In the genomic region with DNA sequence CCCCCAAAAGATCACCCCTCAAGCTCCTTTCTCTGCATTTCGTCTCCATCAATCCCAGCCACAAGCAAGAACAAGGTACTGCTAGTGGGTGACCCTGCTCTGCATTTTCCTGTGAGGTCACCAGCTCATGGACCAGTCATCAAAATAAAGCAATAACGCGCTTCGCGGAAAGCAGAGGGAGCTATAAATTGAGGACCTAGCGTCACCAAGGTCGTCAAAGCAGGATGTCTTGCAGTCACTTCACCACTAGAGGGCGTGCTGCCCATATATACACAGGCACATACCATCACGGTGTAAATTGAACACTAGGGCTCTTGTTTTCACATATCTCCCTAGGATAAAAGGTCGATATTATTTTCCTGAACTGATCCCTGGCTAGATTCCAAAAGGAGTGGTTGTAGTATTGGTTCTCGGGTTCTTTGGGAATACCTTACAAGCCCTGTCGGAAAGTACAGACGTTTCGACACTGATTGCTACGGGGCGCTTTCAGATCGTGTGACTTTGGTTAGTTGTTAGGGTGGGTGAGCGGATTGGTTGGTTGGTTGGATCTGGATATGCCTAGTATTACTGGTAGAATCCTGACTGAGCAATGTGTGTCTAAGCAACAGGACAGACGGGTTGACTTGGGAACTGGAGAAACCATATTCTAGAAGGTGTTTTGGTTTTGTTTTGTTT, we compare ENCODE assay signal across 8 mouse cellular contexts.
DNase-seq lines count a peak whose midpoint lies in the region; ATAC-seq lines count a peak whose summit lies in the region.

No protein-coding gene starts in this region.

- H3K9ac ChIP-seq in hindbrain, embryonic 14.5 days: no peak overlapping the region

- WGBS in hindbrain, embryonic 14.5 days: 54% methylated on average over 19 of the region's 19 CpGs

- peak; percentile 95 for ATAC-seq in frontal cortex, adult (ENCODE audit: low TSS enrichment)
- peak; percentile 79 for ATAC-seq in hindbrain, embryonic 14.5 days (ENCODE audit: low FRiP score)

- H3K4me2 ChIP-seq in hindbrain, embryonic 14.5 days (replicated peaks): peak overlapping the region; percentile 6; the same call in 1 of the 2 replicates

- H3K27me3 ChIP-seq in hindbrain, embryonic 14.5 days (ENCODE audit: control insufficient read depth, insufficient read depth, low read length): no peaks in the 10 kb centered on the region

- no peak overlapping the region for H3K27ac ChIP-seq in hindbrain, embryonic 14.5 days

- no peak overlapping the region for H3K4me3 ChIP-seq in hindbrain, embryonic 14.5 days (replicated peaks; ENCODE audit: low read length)

- no peaks in the 10 kb centered on the region for H3K9me3 ChIP-seq in hindbrain, embryonic 14.5 days (ENCODE audit: control insufficient read depth, low read length)

- no peaks in the 10 kb centered on the region for H3K4me1 ChIP-seq in hindbrain, embryonic 14.5 days (replicated peaks; ENCODE audit: control insufficient read depth, insufficient read depth, low read length)

- no peaks in the 10 kb centered on the region for H3K36me3 ChIP-seq in hindbrain, embryonic 14.5 days (replicated peaks; ENCODE audit: control insufficient read depth, insufficient read depth)

- DNase-seq in R1 (ENCODE audit: low read depth, low spot score): peak; percentile 90
- DNase-seq in cerebellum, adult 8-10 months: peak; percentile 28
- DNase-seq in hindbrain, embryonic 14.5 days (ENCODE audit: low spot score): peak; percentile 76
- peak; percentile 53 to 79 for DNase-seq in layer of hippocampus, postnatal 14 days (ENCODE audit: low spot score in 2 of 2)
- peak; percentile 79 for DNase-seq in lung, postnatal 14 days
- peak; percentile 62 for DNase-seq in right cerebral cortex, adult 18-20 months
- DNase-seq in urinary bladder, postnatal 25 days (ENCODE audit: low spot score): peak; percentile 57

Comparison
In these comparisons a context has a peak if more than half of its experiments do, and no peak if none do; other contexts are left out.
1. DNase-seq: peak in every context shown above with its lines; median percentile 90 in R1; 79 in lung, postnatal 14 days; 76 in hindbrain, embryonic 14.5 days; 66 in layer of hippocampus, postnatal 14 days; 62 in right cerebral cortex, adult 18-20 months; 57 in urinary bladder, postnatal 25 days; 28 in cerebellum, adult 8-10 months.